Mouse (Mus musculus): ENCODE results near the gene Vmn2r113. TPM values are rescaled to one million over a fixed set of nuclear protein-coding genes. Genes with fewer than 3 reads are reported as not detected.
"Not testable (repeated sequence)": the region's sequence is repeated elsewhere in the genome, so short reads cannot be mapped to it uniquely, and the experiment has no call there.

Gene Vmn2r113
- not detected in 2 replicates for polyA plus RNA-seq (2012; rRNA removed)

GRCm38 (mm10) chr17:22942684-22943083, at the start of gene Vmn2r113:
TSS of gene Vmn2r113 (plus strand) at chr17:22942984.
- not testable (repeated sequence) for DNase-seq (ENCODE audit: low spot score)

Other genes starting within 250 kb of the Vmn2r113 start
- gene Zfp945, start 75.8 kb upstream of the Vmn2r113 start, polyA plus RNA-seq (2012; rRNA removed): 11.6 and 13.4 TPM in 2 replicates
- not detected in 2 replicates for gene Vmn2r-ps130, start 118.2 kb downstream of the Vmn2r113 start, polyA plus RNA-seq (2012; rRNA removed)